Mouse (Mus musculus) left cerebral cortex, adult 18-20 months (tissue): ENCODE results near the gene Pdzk1ip1. TPM values are rescaled to one million over a fixed set of nuclear protein-coding genes. Genes with fewer than 3 reads are reported as not detected.

Experiments used
- DNase-seq, 2 experiments: peaks; one replicate each; pipeline ENCODE4 v3.0.0; 2021 to 2022; ENCODE audit warnings: low spot score in 2 of 2, mixed read lengths in 1 of 2
- long read RNA-seq, 2 experiments: library from polyadenylated mRNA; stranded (forward); transcript quantifications; one replicate each; pipeline ENCODE4 v2.0.0; 2021
- total RNA-seq, 2 experiments: library from RNA; stranded (reverse); gene quantifications; 2 replicates each; pipeline ENCODE4 v1.2.3; 2021

Pdzk1ip1 gene
- under 1 TPM; 0.42 to 0.93 TPM for total RNA-seq
- long read RNA-seq, experiment 1, partial matches to known transcripts, result 1 of 1 reads
- long read RNA-seq, experiment 1, other reads (novel, unspliced or antisense), result 0 of 1 reads
- long read RNA-seq, experiment 2, result 0 reads

- no peak for DNase-seq
Measured at GRCm38 (mm10) chr4:115088611-115089338, at the start of gene Pdzk1ip1. TSS of gene Pdzk1ip1 (plus strand) at chr4:115088708.

DNA sequence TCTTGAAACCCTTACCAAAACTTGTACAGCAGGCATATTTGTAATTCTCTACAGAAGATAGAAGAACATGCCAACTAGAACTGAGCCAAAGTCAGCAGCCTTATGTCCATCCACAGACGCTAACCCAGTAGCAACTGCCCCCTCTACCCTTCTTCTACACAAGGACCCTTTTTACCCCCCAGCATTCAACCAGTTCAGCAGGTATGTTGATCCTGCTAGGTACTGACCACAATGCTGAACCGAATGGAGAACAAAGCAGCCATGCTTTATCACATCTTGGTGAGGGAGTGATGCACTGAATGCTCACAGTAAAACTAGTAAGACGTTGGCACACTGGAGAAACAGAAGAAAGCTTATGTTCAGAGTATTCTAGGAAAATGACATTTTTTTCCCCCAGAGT is 42.9 kb upstream of the Pdzk1ip1 start:
- no peak for DNase-seq

- DNase-seq, result peak in 1 of 2 experiments; percentile 40
Measured at GRCm38 (mm10) chr4:115047750-115048149, 40.8 kb upstream of the Pdzk1ip1 start.

DNA sequence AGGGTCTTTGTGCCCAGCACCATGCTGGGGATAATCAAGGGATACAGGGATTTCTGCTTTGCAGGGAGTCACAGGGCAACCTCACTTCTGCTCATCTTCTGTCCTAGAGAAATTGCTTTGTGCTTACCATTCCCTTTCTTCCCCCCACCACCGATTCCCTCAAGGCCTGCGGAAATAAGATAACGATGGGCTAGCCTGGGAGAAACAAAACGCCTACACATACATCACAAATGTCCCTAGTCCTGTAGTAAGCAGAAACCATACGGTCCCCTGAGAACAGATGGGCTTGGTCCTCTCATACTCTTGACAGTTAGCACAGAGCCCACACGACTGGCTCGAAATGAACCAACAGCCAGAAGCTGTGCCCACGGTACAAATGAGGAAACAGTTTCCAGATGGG is 40.3 kb upstream of the Pdzk1ip1 start:
- no peak for DNase-seq

DNA sequence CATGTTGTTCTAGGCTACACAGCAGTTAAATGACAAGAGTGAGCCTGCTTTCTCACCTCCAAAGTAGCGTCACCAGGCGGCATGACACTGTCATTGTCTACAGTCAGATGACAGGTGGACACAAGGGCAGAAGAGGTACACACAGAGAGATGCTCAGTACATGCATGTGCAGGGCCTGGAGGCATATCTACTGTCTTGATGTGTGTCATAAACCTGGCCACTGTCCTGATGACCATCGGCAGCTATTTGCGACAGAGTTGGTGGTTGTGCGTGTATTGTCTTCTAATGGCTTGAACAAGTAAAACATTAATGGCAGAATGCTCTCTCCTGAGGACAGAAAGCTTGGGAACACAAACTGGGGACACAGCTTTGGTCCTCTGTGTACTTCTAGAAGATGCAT is 37.3 kb upstream of the Pdzk1ip1 start:
- DNase-seq, result no peak

DNA sequence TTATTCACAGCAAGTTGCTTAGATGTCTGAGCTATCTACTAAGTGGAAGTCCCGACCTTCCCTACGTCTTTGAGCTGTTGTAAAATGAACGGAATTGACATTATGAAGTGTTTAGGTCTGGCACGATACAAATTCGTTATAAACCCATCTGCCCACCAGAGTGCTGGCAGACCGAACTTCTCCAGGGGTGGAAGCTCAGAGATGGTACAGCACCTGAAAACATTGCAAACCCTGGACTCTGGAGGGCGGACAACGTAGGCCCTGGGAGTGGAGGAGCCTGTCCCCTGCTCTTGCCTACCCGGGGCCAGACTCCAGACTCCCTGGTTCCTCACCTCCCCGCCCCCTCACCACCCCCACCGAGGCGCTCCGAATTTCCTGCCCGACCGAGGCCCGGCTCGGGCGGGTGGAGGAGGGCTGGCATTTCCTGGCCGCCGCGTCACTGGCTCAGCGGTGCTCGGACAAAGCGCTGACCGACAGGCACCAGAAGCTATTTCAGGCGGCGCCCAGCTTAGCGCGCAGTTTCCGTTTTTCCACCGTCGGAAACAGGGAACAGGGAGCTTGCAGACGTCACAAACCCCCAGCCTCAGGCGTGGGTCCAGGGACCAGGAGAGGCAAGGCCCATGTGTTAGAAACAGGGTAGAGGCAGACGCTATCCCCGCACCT is 36.0 kb upstream of the Pdzk1ip1 start:
- no peak for DNase-seq

GRCm38 (mm10) chr4:115055044-115055443 is 33.5 kb upstream of the Pdzk1ip1 start:
- DNase-seq, result no peak

DNA sequence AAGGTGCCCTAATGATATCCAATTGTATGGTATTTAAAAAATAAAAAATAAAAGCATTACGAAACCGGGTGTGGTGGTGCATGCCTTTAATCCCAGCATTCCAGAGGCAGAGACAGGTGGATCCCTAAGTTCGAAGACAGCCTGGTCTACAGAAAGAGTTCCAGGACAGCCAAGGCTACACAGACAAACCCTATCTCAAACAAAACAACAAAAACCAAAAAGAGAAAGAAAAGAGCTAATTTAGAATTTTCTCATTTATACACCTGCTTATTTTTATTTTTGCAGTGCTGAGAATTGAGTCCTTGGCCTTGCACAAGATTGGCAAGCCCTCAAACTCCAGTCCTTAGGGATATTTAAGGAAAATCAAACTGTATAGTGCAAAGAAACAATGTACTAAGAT is 32.8 kb upstream of the Pdzk1ip1 start:
- DNase-seq, result no peak

- no peak for DNase-seq
Measured at GRCm38 (mm10) chr4:115056371-115056920, 32.1 kb upstream of the Pdzk1ip1 start, which contains the start of gene Tal1. TSS of gene Tal1 (plus strand) at chr4:115056426.

DNA sequence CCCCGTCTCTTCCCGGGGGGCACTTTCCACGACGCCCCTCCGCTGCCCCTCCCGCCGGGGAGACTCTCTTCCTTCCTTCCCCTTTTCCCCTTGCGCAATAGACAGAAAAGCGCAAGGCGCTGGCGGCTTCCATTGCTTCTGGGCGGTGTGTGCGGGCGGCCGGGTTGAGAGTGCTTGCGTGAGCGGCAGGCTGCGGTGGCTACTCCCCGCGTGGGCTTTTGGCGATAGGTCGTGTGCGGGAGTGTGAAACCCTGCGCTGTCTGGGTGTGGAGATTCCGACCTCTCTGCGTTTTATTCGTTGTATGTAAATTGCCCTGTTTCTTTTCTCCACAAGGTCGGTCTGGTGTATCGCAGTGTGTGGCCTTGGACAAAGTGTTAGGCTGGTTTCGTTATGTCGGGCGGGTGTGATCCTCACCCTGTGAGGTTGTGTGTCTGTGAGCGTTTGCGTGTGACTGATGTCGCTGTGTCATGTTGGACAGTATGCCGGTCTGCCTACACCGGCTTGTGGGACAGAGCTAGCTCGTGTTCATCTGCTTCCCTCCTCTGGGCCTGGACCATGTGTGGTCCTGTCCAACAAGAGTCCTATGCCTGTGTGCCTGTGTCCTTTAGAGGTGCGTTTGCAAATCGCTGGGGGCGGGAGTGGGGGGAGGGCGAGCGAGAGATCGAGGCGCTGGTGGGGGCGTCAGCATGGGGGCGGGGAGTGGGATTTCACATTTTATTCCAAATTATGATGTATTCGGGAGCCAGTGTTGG is 31.4 kb upstream of the Pdzk1ip1 start:
- peak in 1 of 2 experiments; percentile 24 for DNase-seq

DNA sequence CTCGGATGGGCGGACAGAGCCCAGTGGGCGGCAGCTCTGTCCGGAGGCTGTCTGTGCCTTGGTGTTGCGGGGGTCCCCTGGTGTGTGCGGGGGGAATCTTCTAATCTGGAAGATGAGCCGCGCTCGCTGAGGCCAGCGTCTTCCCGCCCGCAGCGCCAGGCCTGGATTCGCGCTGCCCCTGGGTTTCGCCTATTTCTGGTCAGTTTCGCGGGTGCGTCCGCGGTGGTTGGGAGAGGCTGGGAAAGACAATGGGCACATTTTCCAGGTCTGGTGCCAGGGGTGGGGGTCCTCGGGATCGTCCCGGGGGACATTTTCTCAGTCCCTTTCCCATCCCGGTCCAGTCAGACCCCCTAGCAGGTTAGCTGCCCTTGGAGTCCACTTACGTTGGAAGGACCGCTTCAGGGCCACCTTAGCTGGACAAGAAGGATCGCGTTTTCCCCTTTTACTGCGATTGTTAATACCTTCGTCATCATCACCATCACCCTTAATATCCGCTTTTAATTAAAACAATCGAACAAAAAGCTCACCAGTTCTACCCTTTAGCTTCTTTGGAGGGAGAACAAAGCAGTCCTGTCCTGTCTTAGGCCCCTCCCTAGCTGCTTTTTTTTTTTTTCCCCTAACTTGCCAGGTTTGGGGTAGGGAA is 30.7 kb upstream of the Pdzk1ip1 start:
- DNase-seq, result no peak

- DNase-seq, result no peak
Measured at GRCm38 (mm10) chr4:115058317-115058761, 30.2 kb upstream of the Pdzk1ip1 start.

DNA sequence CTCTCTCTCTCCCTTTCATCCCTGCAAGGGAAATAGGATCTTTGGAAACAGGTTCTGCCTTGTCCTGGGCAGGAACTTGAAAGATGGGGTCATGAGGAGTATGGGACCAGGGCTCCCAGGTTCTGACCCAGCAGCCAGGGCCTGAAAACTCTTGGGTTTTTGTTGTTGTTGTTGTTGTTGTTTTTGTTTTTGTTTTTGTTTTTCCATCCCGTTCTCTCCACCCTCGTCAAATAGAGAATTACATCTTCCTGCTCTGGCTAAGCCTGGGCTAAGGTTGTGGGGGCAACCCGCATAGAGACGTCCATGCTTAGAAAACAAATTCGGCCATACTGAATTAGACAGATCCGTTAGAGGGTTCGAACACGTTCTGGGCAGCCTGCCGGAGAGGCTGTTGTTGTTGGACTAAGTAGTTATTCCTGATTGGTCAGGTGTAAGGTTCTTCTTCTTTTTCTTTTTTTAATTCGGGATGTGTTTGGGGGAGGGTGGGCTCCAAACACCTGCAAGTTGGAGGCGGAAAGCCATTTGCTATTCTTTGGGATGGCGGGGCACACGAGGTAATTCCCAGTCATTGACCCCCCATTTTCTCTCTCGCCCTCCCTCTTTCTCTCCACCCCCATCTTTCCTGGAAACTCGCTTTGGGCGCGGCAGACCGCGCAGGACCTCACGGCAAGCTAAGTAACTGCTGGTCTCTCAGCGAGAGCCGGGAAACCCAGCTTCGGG is 29.5 kb upstream of the Pdzk1ip1 start:
- DNase-seq, result no peak

DNA sequence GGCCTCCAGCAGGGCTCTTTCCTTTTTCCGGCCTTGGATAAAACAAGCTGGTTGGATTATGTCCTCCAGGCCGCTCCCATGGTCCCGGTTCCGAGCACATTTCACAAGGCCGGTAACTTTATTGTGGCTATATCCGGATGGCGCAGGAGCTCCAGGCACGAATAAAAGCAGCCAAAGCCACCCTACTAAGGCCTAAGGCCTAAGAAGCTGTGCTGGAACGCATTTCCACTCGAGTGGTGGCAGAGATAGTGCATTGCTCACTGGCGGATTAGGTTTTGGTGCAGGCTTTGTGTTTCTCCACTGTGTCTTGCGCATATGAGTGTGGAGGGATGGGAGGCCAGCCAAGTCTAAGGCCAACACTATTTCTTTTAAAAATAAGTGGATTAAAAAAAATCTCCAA is 28.6 kb upstream of the Pdzk1ip1 start:
- DNase-seq, result no peak

GRCm38 (mm10) chr4:115060753-115061152 is 27.8 kb upstream of the Pdzk1ip1 start:
- no peak for DNase-seq

DNA sequence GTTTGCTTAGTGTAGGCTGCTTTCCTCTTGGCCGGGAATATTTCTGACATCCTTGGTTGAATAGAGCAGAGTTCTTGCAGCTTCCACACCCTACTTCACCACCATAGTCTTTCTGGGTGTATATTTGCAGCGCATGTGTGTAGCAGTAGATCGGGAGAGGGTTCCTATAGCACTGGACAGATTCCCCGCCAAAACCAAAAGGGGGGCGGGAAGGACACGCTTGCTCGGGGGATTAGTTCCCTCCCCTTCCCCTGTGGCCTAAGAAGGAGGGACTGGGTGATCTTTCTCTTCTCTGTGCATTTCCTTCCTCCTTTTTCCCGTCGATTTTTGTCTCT is 26.0 kb upstream of the Pdzk1ip1 start:
- DNase-seq, result no peak

- peak in 1 of 2 experiments; percentile 7 for DNase-seq
Measured at GRCm38 (mm10) chr4:115062875-115063517, 25.5 kb upstream of the Pdzk1ip1 start.

DNA sequence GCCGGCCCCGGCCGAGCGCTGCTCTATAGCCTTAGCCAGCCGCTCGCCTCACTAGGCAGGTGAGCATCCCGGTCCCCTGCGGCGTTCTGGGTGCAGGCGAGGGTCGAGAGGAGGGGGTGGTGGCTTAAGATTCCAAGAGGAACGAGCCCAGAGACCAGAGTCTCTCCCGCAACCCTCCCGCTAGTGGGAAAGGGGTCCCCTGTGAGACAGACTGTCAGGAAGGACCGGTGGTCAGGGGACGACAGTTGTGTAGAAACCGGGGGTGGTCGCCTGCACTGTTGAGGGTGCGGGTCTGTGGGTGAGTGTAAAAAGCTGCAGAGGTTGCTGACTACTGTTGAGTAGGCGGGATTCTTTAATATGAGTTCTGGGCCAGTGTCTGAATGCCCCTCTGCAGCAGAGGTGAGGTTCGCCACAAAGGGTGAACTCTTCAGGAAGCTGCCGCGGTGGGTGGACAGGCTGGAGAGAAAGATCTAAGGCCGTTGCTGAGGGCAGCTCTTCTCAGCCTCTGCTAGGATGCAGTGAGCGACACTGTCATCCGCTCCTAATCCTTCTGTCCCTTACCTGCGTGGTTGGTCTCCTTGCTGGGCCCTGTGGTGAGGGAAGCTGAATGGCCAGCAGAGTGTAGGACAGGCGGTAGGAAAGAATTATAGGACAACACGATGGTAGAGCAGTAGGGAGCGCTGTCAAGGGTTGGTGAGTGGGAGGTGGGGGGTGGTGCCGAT is 24.8 kb upstream of the Pdzk1ip1 start:
- no peak for DNase-seq

DNA sequence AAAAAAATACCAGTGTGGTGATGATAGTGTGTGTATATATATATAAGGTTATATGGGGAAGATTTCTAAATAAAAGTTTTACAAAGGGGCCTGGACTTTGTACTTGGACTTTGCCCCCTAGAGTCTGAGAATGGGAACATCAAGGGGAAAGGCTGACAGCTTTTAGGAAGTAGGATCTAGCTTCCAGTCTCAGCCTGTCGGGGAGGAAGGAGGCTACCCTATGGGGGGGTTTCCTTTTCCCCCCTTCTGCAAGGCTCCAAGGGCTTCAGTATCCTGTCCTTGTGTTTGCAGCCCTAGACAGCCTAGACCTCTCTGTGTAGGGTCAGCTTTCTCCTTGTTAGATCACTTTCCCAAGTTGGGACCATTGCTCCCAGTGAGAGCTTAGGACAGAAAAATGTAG is 16.8 kb upstream of the Pdzk1ip1 start:
- DNase-seq, result no peak
